Mouse (Mus musculus) heart, postnatal 14 days (tissue): ENCODE results near the gene Hlx. TPM values are rescaled to one million over a fixed set of nuclear protein-coding genes. Genes with fewer than 3 reads are reported as not detected.
A peak's percentile ranks its signal among the peaks of the same experiment; 100 is the strongest.

Experiments used
- DNase-seq, 2 experiments: peaks; one replicate each; pipeline ENCODE4 v3.0.0; 2021 to 2022
- intact Hi-C: fragments of 180-260 bp; cut with DNase I; formaldehyde crosslinking; loops from one replicate; pipeline ENCODE4 v1.15.1; 2025
- long read RNA-seq, 2 experiments: library from polyadenylated mRNA; stranded (forward); transcript quantifications; one replicate each; pipeline ENCODE4 v2.0.0; 2021
- total RNA-seq, 2 experiments: library from RNA; stranded (reverse); gene quantifications; 2 replicates each; pipeline ENCODE4 v1.2.3; 2021

The Hlx gene
- total RNA-seq: 10 to 100 TPM; 17.7 to 23.1 TPM
- long read RNA-seq, experiment 1, transcript Hlx-201 (4 exons, 2,278 nt): major isoform, 19 of 21 reads
- long read RNA-seq, experiment 1, partial matches to known transcripts: 2 of 21 reads
- long read RNA-seq, experiment 1, other reads (novel, unspliced or antisense): 0 of 21 reads
- long read RNA-seq, experiment 2, transcript Hlx-201 (4 exons, 2,278 nt): major isoform, 32 of 35 reads
- long read RNA-seq, experiment 2, partial matches to known transcripts: 1 of 35 reads
- long read RNA-seq, experiment 2, other reads (novel, unspliced or antisense): 2 of 35 reads

- intact Hi-C loops: no loop called here
These were observed at the start of gene Hlx for GRCm38 (mm10) chr1:184732556-184733049. TSS of gene Hlx (minus strand) at chr1:184732619.

DNA sequence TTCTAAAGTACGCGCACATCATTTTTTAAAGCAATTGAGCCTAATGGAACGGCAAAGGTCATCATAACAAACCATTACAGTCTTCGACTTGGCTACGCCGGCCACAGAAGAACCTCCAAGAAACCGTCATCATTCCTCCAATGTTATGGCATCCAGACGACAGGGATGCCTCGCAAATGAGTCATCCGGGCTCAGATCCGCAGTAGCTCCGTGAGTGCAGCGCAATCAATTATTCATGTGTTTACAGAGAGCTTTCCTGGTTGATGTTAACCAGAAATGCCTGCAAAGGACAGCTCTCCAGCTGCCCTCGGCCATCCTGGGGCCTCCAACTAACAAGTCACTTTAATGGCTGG is 49.7 kb upstream of the Hlx start:
- peak; percentile 24 to 45 for DNase-seq
- intact Hi-C loops: no loop called here

More at GRCm38 (mm10) chr1:184732556-184733049, at the start of gene Hlx:
- peak; percentile 79 to 81 for DNase-seq

DNA sequence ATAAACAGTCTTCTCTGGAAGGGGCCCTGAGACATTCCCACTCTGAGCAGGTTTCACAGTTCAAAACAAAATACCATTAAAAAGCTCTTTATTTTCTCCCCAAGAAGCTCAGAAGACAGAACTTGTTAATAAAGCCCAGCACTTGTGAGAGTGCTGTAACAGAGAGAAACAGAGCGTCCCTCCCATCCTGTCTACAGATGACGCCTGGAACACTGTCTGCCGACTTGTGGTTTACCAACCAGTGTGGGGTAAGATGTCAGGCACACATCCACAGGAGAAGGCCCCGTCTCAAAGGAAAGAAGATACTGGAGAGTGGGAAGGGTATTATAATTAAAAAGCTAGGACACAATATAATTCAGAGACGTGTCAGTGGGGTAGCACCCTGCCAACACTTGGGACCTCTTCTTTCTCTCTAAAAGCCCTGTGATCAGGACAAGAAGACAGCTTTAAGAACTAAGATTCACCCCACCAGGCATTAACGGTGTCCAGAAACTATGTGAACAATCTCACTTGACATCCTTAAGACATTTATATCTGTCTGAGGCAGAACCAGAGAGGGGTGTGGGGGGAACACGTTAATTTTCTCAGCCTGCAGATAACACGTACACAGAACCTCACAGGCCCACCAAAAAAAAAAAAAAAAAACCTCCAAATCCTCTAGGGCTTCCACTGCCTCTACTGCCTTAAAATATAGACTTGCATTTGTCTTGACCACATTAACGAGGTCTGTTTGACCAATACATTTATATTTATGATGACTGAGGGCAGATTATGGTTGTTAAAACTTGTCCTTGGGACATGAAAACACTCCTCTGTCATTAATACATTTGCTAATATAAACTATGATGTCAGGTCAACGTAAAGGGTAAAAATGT is 49.1 kb upstream of the Hlx start:
- no peak for DNase-seq
- intact Hi-C loops: no loop called here

- intact Hi-C loops: no loop called here
- DNase-seq: no peak
These were observed 45.7 kb upstream of the Hlx start for GRCm38 (mm10) chr1:184778157-184778556.

GRCm38 (mm10) chr1:184777061-184777795 is 44.8 kb upstream of the Hlx start:
- no peak for DNase-seq
- intact Hi-C loops: no loop called here

GRCm38 (mm10) chr1:184775289-184775688 is 42.9 kb upstream of the Hlx start:
- intact Hi-C loops: loop anchor here (2.0 kb wide), 1 partner anchor 508 kb away; no protein-coding TSS in a partner anchor
- DNase-seq: no peak

GRCm38 (mm10) chr1:184771891-184772249 is 39.5 kb upstream of the Hlx start:
- intact Hi-C loops: loop anchor here (2.0 to 5.0 kb wide), 2 partner anchors 29 to 325 kb away; no protein-coding TSS in a partner anchor

GRCm38 (mm10) chr1:184771202-184771890 is 38.9 kb upstream of the Hlx start:
- intact Hi-C loops: loop anchor here (2.0 to 5.0 kb wide), 2 partner anchors 29 to 324 kb away; no protein-coding TSS in a partner anchor
- DNase-seq: peak; percentile 89 to 93

More at GRCm38 (mm10) chr1:184771891-184772249, 39.5 kb upstream of the Hlx start:
- no peak for DNase-seq

- no peak for DNase-seq
- intact Hi-C loops: no loop called here
These were observed 31.4 kb upstream of the Hlx start for GRCm38 (mm10) chr1:184763866-184764265.

DNA sequence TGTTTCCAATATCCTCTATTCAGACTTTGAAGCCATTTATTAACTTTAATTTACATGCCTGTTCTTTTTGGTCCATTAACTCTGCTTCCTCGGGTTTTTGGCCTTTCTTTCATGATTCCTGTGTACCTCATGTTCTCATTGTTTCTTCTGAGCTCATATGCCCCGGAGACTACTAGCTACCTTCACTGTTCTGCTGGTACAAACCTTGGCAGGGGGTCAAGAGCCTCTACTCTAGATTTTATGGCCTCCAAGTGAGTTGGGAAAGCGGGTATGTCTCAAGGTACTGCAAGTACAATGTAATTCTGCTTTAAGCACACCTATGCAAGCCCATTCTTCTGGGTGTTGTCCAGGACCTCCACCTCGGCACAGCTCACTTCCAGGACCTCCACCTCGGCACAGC is 30.5 kb upstream of the Hlx start:
- DNase-seq: no peak
- intact Hi-C loops: no loop called here

DNA sequence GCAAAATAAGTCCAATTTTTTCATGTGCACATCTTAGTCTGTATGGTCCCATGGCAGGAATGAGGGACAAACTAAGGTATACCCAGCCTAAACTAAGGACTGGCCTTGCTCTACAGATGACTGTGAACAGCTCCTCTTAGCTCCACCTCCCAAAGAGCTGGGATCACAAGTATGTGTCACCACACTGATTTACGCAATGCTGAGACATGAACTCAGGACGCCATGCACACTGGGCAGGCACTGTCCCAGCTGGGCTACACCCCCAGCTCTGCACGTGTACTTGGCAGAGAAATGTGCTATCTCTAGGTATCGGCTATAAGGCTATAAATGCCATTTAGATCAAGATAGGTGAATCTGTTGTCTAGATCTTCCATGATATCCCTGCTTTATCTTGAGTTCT is 29.6 kb upstream of the Hlx start:
- DNase-seq: no peak
- intact Hi-C loops: no loop called here

DNA sequence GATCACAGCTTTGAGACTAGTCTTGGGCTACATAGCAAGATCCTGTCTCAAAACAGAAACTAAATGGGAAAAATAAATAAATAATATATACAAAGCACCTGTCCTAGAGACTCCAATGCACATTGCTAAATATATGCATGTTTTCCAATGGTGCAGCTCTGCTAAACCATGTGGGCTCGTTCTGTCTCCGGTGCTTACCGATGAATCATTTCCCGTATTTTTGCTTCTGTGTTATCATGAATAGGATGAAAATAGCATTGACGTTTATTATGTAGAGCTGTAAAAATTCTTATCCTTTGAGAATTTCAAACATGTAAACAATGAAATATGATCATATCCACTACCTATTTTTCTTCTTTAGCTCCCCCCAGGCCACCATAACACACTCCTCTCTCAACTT is 20.3 kb upstream of the Hlx start:
- intact Hi-C loops: no loop called here
- DNase-seq: no peak

DNA sequence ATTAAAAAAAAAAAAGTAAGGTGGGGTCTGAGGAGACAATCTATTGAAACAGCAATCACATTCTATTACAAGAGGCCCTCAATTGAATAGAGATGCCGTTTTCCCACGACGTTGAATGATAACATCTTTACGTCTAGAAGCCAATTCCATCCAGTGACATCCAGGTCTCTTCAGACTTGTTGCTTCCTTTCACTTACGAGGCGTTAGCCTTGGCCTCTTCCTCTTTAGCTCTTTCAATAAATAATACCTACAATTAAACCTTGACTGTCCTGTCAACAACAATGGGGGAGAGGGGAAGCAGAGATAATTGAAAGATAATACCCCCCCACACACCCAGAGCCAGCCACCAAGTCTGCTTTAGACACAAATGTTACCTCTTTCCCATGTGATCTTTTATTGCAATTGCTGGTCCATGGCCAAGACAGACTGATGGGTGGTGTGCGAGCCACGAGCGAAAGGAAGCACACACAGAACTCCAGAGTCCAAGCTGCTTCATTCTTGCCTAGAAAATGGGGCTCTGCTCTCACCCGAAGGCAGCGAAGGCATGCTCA is 17.8 kb upstream of the Hlx start:
- intact Hi-C loops: no loop called here
- no peak for DNase-seq

- peak; percentile 60 to 71 for DNase-seq
- intact Hi-C loops: no loop called here
These were observed 16.3 kb upstream of the Hlx start for GRCm38 (mm10) chr1:184748692-184749152.

- intact Hi-C loops: loop anchor here (1.0 to 5.0 kb wide), 4 partner anchors 289 to 471 kb away; no protein-coding TSS in a partner anchor
- peak; percentile 69 to 77 for DNase-seq
These were observed 5.6 kb upstream of the Hlx start for GRCm38 (mm10) chr1:184737876-184738479.

DNA sequence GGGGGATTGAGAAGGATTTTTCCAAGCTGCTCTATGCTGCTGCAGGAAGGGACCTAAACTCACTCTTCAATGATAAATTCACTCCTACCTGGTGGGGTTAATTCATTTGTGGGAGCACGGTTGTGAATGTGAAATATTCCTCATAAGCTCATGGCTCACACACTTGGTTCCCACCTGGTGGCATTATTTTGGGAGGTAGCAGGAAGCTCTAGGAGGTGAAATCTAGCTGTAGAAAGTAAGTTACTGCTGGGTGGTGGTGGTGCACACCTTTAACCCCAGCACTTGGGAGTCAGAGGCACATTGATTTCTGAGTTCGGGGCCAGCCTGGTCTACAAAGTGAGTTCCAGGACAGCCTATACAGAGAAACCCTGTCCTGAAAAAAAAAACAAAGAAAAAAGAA is 4.8 kb upstream of the Hlx start:
- intact Hi-C loops: loop anchor here (2.0 to 5.0 kb wide), 3 partner anchors 288 to 450 kb away; no protein-coding TSS in a partner anchor
- DNase-seq: no peak

GRCm38 (mm10) chr1:184736260-184736659 is 3.8 kb upstream of the Hlx start:
- DNase-seq: no peak
- intact Hi-C loops: loop anchor here (2.0 to 5.0 kb wide), 3 partner anchors 287 to 449 kb away; no protein-coding TSS in a partner anchor

- intact Hi-C loops: loop anchor here (5.0 kb wide), 2 partner anchors 358 to 448 kb away; no protein-coding TSS in a partner anchor
- DNase-seq: peak in 1 of 2 experiments; percentile 40
These were observed 2.8 kb upstream of the Hlx start for GRCm38 (mm10) chr1:184734991-184735920.
